Mouse (Mus musculus) kidney, postnatal 10 days (tissue): ENCODE results near the gene Spib.

Source experiments
- DNase-seq: peaks from one replicate; pipeline ENCODE4 v3.0.0; 2021; ENCODE audit warnings: mixed read lengths

Spib gene

GRCm38 (mm10) chr7:44524502-44524901 is 7.4 kb downstream of the Spib start, which contains the start of gene Mybpc2:
TSS of gene Mybpc2 (minus strand) at chr7:44524656.
- DNase-seq, result peak; percentile 45

GRCm38 (mm10) chr7:44523056-44523455 is 8.8 kb downstream of the Spib start:
- DNase-seq, result no peak

GRCm38 (mm10) chr7:44521710-44522109 is 10.2 kb downstream of the Spib start:
- DNase-seq, result peak; percentile 84

GRCm38 (mm10) chr7:44520990-44521389 is 10.9 kb downstream of the Spib start:
- DNase-seq, result no peak

GRCm38 (mm10) chr7:44519240-44519913 is 12.5 kb downstream of the Spib start:
- no peak for DNase-seq

- DNase-seq, result no peak
Measured at GRCm38 (mm10) chr7:44507491-44507890, 24.4 kb downstream of the Spib start.

GRCm38 (mm10) chr7:44501563-44502115 is 30.2 kb downstream of the Spib start:
- peak; percentile 84 for DNase-seq

- peak; percentile 4 for DNase-seq
Measured at GRCm38 (mm10) chr7:44500046-44500445, 31.8 kb downstream of the Spib start.

GRCm38 (mm10) chr7:44498922-44499321 is 32.9 kb downstream of the Spib start:
- no peak for DNase-seq

GRCm38 (mm10) chr7:44497361-44498055 is 34.4 kb downstream of the Spib start:
- DNase-seq, result peak; percentile 18

- DNase-seq, result no peak
Measured at GRCm38 (mm10) chr7:44496771-44497109, 35.1 kb downstream of the Spib start.

- peak; percentile 99 for DNase-seq
Measured at GRCm38 (mm10) chr7:44495992-44496770, 35.7 kb downstream of the Spib start, which contains the start of the genes Emc10 and Fam71e1. TSS of gene Emc10 (minus strand) at chr7:44496529. TSS of gene Fam71e1 (plus strand) at chr7:44496581.

GRCm38 (mm10) chr7:44495086-44495485 is 36.8 kb downstream of the Spib start:
- DNase-seq, result peak; percentile 5

GRCm38 (mm10) chr7:44494681-44495080 is 37.2 kb downstream of the Spib start:
- peak; percentile 5 for DNase-seq

- DNase-seq, result peak; percentile 5
Measured at GRCm38 (mm10) chr7:44492166-44492826, 39.6 kb downstream of the Spib start.

- peak; percentile 3 for DNase-seq
Measured at GRCm38 (mm10) chr7:44491391-44491790, 40.5 kb downstream of the Spib start.

GRCm38 (mm10) chr7:44490281-44490680 is 41.6 kb downstream of the Spib start:
- peak; percentile 7 for DNase-seq

GRCm38 (mm10) chr7:44488545-44488944 is 43.3 kb downstream of the Spib start:
- peak; percentile 5 for DNase-seq

GRCm38 (mm10) chr7:44487936-44488335 is 43.9 kb downstream of the Spib start:
- peak; percentile 2 for DNase-seq

- DNase-seq, result peak; percentile 4
Measured at GRCm38 (mm10) chr7:44486927-44487575, 44.8 kb downstream of the Spib start.

- peak; percentile 3 for DNase-seq
Measured at GRCm38 (mm10) chr7:44485572-44486195, 46.2 kb downstream of the Spib start.
